Mouse (Mus musculus) kidney, adult 2 months (tissue): Measurements from ENCODE around the gene Upk3bl. TPM values are rescaled to one million over a fixed set of nuclear protein-coding genes. Genes with fewer than 3 reads are reported as not detected.
"Not testable (repeated sequence)": the region's sequence is repeated elsewhere in the genome, so short reads cannot be mapped to it uniquely, and the experiment has no call there.

Experiments
- DNase-seq: peaks from one replicate; pipeline ENCODE4 v3.0.0; 2021
- H3K27ac ChIP-seq: fragments of 200-500 bp; 2 replicates; pipeline ENCODE4 v1.5.1; 2012; ENCODE audit warnings: low read depth, low read length, control low read depth, inconsistent platforms; ENCODE audit not compliant: insufficient read depth
- H3K27me3 ChIP-seq: fragments of 200-500 bp; replicated peaks from 2 replicates; pipeline ENCODE4 v1.6.1; 2012; ENCODE audit warnings: mild to moderate bottlenecking, moderate library complexity, low read length, inconsistent platforms; ENCODE audit not compliant: control insufficient read depth, insufficient read depth
- H3K36me3 ChIP-seq: fragments of 200-500 bp; 2 replicates; pipeline ENCODE4 v1.6.1; 2012; ENCODE audit warnings: mild to moderate bottlenecking, moderate library complexity, low read length, inconsistent platforms; ENCODE audit not compliant: control insufficient read depth, insufficient read depth
- H3K4me1 ChIP-seq: fragments of 200-500 bp; 2 replicates; pipeline ENCODE4 v1.6.1; 2011; ENCODE audit warnings: low read length; ENCODE audit not compliant: control insufficient read depth, insufficient read depth
- H3K4me3 ChIP-seq: fragments of 200-500 bp; 2 replicates; pipeline ENCODE4 v1.5.1; 2011; ENCODE audit warnings: mild to moderate bottlenecking, low read depth, low read length, control low read depth; ENCODE audit not compliant: insufficient read depth
- CTCF ChIP-seq: fragments of 200-500 bp; conservative IDR thresholded peaks from 2 replicates; pipeline ENCODE4 v1.5.1; 2011; ENCODE audit warnings: low read depth, mild to moderate bottlenecking, control low read depth, low read length, moderate library complexity, mixed read lengths; ENCODE audit not compliant: insufficient read depth, insufficient read length
- POLR2A ChIP-seq: fragments of 200-500 bp; IDR thresholded peaks from one replicate; pipeline ENCODE4 v1.6.1; 2011; ENCODE audit warnings: low read depth, low read length, control low read depth
- whole genome bisulfite sequencing: fragments of 180-500 bp; shearing (Covaris S2); methylation state at CpG from one replicate; pipeline ENCODE4 v1.1.7; 2018; 5-methylcytosine and 5-hydroxymethylcytosine counted together
- polyA plus RNA-seq: library from polyadenylated mRNA; depleted of rRNA; stranded (reverse); fragments of >200 nt; gene quantifications from 2 replicates; pipeline ENCODE4 v1.2.3, GENCODE M21; 2012; rRNA removed

Upk3bl gene
- polyA plus RNA-seq, 1 experiment = 0.52 TPM

- Histone ChIP-seq H3K4me1 (0 out of 2 replicates have a peak, but pooled peaks cover 2% of the 10 kb centered on the region), H3K36me3 (no peaks in the 10 kb centered on the region), H3K4me3 (peak overlapping the region; percentile 23; the same call in 1 of the 2 replicates), H3K27ac (no peak overlapping the region), H3K27me3 (no peaks in the 10 kb centered on the region)
- 15% methylated on average over 41 of the region's 41 CpGs for WGBS
- no peak for TF ChIP-seq POLR2A
- peak; percentile 93 for TF ChIP-seq CTCF
- DNase-seq = peak; percentile 72
Observed at GRCm38 (mm10) chr5:136102099-136102820, 48.0 kb downstream of the Upk3bl start.

- no peak overlapping the region for H3K4me3 ChIP-seq
- DNase-seq = no peak
- no peaks in the 10 kb centered on the region; the same call in 1 of the 2 replicates for H3K4me1 ChIP-seq
- H3K27ac ChIP-seq = no peak overlapping the region
- H3K36me3 ChIP-seq = no peaks in the 10 kb centered on the region
- no peak for TF ChIP-seq POLR2A
- peak; percentile 25; the same call in 1 of the 2 replicates for TF ChIP-seq CTCF
- 95% methylated on average over 5 of the region's 5 CpGs for WGBS
- no peaks in the 10 kb centered on the region for H3K27me3 ChIP-seq
Observed at GRCm38 (mm10) chr5:136104511-136104910, 50.2 kb downstream of the Upk3bl start.

GRCm38 (mm10) chr5:136108486-136108885, 54.2 kb downstream of the Upk3bl start:
- no peak overlapping the region for H3K27ac ChIP-seq
- no peaks in the 10 kb centered on the region for H3K27me3 ChIP-seq
- no peak overlapping the region for H3K4me3 ChIP-seq
- no peaks in the 10 kb centered on the region; the same call in 1 of the 2 replicates for H3K4me1 ChIP-seq
- no peaks in the 10 kb centered on the region for H3K36me3 ChIP-seq
- TF ChIP-seq POLR2A (no peak), CTCF (no peak)
- no peak for DNase-seq
- WGBS = 56% methylated on average over 2 of the region's 2 CpGs

GRCm38 (mm10) chr5:136109042-136109441, 54.8 kb downstream of the Upk3bl start:
- peak; percentile 46 for DNase-seq
- TF ChIP-seq CTCF (no peak), POLR2A (no peak)
- no peak overlapping the region for H3K4me3 ChIP-seq
- no peaks in the 10 kb centered on the region for H3K36me3 ChIP-seq
- H3K4me1 ChIP-seq = no peaks in the 10 kb centered on the region; the same call in 1 of the 2 replicates
- no peak overlapping the region for H3K27ac ChIP-seq
- H3K27me3 ChIP-seq = no peaks in the 10 kb centered on the region
- 59% methylated on average over 3 of the region's 3 CpGs for WGBS

DNA sequence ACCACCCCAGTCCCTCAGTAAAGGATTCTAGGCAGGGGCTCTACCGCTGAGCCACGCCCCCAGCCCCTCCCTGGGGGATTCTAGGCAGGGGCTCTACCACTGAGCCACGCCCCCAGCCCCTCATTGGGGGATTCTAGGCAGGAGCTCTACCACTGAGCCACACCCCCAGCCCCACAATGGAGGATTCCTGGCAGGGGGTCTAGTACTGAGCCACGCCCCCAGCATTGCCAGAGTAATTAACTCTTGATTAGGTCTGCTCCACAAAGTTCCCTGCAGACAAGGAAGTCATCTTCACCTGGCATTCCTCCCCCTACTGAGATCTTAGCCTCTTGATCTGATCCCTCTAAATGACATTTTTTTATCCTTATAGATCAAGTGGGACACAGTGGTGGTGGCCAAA, 59.3 kb downstream of the Upk3bl start:
- not testable (repeated sequence) for H3K4me1 ChIP-seq, H3K4me3 ChIP-seq, DNase-seq, H3K36me3 ChIP-seq, H3K27me3 ChIP-seq, H3K27ac ChIP-seq
- WGBS = 51% methylated on average over 4 of the region's 4 CpGs

Other genes starting within 250 kb of the Upk3bl start
- gene Srrm3, start 247.6 kb upstream of the Upk3bl start, polyA plus RNA-seq = 0.03 and 0.16 TPM in 2 replicates
- gene Hspb1, start 166.6 kb upstream of the Upk3bl start, polyA plus RNA-seq = 77.2 and 77.8 TPM in 2 replicates
- gene Ywhag, start 119.9 kb upstream of the Upk3bl start, polyA plus RNA-seq = 47.9 and 57.1 TPM in 2 replicates
- 4.3 and 5.0 TPM in 2 replicates for gene Ssc4d, start 80.0 kb upstream of the Upk3bl start, polyA plus RNA-seq
- gene Zp3, start 74.4 kb upstream of the Upk3bl start, polyA plus RNA-seq = 0.08 TPM in 1 of 2 replicates, not detected in the other
- 16.3 and 16.7 TPM in 2 replicates for gene Dtx2, start 59.7 kb upstream of the Upk3bl start, polyA plus RNA-seq
- gene Upk3b, start 16.0 kb upstream of the Upk3bl start, polyA plus RNA-seq = 7.7 and 8.1 TPM in 2 replicates
- gene Rasa4, start 29.4 kb downstream of the Upk3bl start, polyA plus RNA-seq = 7.6 and 9.1 TPM in 2 replicates
- 88.9 and 103 TPM in 2 replicates for gene Polr2j, start 62.1 kb downstream of the Upk3bl start, polyA plus RNA-seq
- 18.4 and 19.9 TPM in 2 replicates for gene Lrwd1, start 81.6 kb downstream of the Upk3bl start, polyA plus RNA-seq
- 11.1 and 11.8 TPM in 2 replicates for gene Alkbh4, start 81.7 kb downstream of the Upk3bl start, polyA plus RNA-seq
- gene Orai2, start 116.2 kb downstream of the Upk3bl start, polyA plus RNA-seq = 9.7 and 12.7 TPM in 2 replicates
- 9.0 and 14.1 TPM in 2 replicates for gene Prkrip1, start 144.5 kb downstream of the Upk3bl start, polyA plus RNA-seq
- 7.5 and 8.7 TPM in 2 replicates for gene Sh2b2, start 192.1 kb downstream of the Upk3bl start, polyA plus RNA-seq